Mouse (Mus musculus) adrenal gland, adult 2 months (tissue): ENCODE measurements around the gene Tmc7. TPM values are rescaled to one million over a fixed set of nuclear protein-coding genes. Genes with fewer than 3 reads are reported as not detected.

Experiments used
- DNase-seq: peaks from one replicate; pipeline ENCODE4 v3.0.0; 2021
- polyA plus RNA-seq: library from polyadenylated mRNA; depleted of rRNA; stranded (reverse); fragments of >200 nt; gene quantifications from 2 replicates; pipeline ENCODE4 v1.2.3, GENCODE M21; 2012
- total RNA-seq, 2 experiments: library from RNA; stranded (reverse); gene quantifications; 2 replicates each; pipeline ENCODE4 v1.2.3; 2021

The Tmc7 gene
- total and polyA plus RNA-seq, 3 experiments = 0.20 to 0.69 (median 0.69) TPM

GRCm38 (mm10) chr7:118590726-118591305, 6.3 kb upstream of the Tmc7 start:
- peak; percentile 4 for DNase-seq

GRCm38 (mm10) chr7:118585856-118586255, 1.3 kb upstream of the Tmc7 start:
- peak; percentile 46 for DNase-seq

- no peak for DNase-seq
These were observed 390 bp upstream of the Tmc7 start for GRCm38 (mm10) chr7:118584926-118585325.

- no peak for DNase-seq
These were observed 715 bp downstream of the Tmc7 start for GRCm38 (mm10) chr7:118583821-118584220.

- no peak for DNase-seq
These were observed 4.6 kb downstream of the Tmc7 start for GRCm38 (mm10) chr7:118579938-118580337.

- no peak for DNase-seq
These were observed 6.3 kb downstream of the Tmc7 start for GRCm38 (mm10) chr7:118578269-118578668.

- no peak for DNase-seq
These were observed 12.5 kb downstream of the Tmc7 start for GRCm38 (mm10) chr7:118572039-118572438.

- DNase-seq = no peak
These were observed 13.2 kb downstream of the Tmc7 start for GRCm38 (mm10) chr7:118571350-118571749.

- no peak for DNase-seq
These were observed 15.4 kb downstream of the Tmc7 start for GRCm38 (mm10) chr7:118569121-118569543.

- DNase-seq = no peak
These were observed 30.2 kb downstream of the Tmc7 start for GRCm38 (mm10) chr7:118554290-118554689.

GRCm38 (mm10) chr7:118553881-118554280, 30.7 kb downstream of the Tmc7 start:
- DNase-seq = no peak

GRCm38 (mm10) chr7:118547451-118547850, 37.1 kb downstream of the Tmc7 start:
- no peak for DNase-seq

- peak; percentile 4 for DNase-seq
These were observed 40.4 kb downstream of the Tmc7 start for GRCm38 (mm10) chr7:118544128-118544527.

- no peak for DNase-seq
These were observed 49.5 kb downstream of the Tmc7 start for GRCm38 (mm10) chr7:118535076-118535475.

GRCm38 (mm10) chr7:118534326-118534725, 50.2 kb downstream of the Tmc7 start:
- DNase-seq = no peak

- DNase-seq = peak; percentile 96
These were observed 51.4 kb downstream of the Tmc7 start, which contains the start of gene Coq7 for GRCm38 (mm10) chr7:118533178-118533578. TSS of gene Coq7 (minus strand) at chr7:118533356.

- peak; percentile 97 for DNase-seq
These were observed 51.9 kb downstream of the Tmc7 start for GRCm38 (mm10) chr7:118532519-118533177.

GRCm38 (mm10) chr7:118526967-118527366, 57.6 kb downstream of the Tmc7 start:
- peak; percentile 34 for DNase-seq

GRCm38 (mm10) chr7:118522077-118522476, 62.5 kb downstream of the Tmc7 start:
- no peak for DNase-seq

GRCm38 (mm10) chr7:118519661-118520060, 64.9 kb downstream of the Tmc7 start:
- peak; percentile 5 for DNase-seq

- DNase-seq = peak; percentile 82
These were observed 65.8 kb downstream of the Tmc7 start for GRCm38 (mm10) chr7:118518687-118519086.

- peak; percentile 6 for DNase-seq
These were observed 66.7 kb downstream of the Tmc7 start for GRCm38 (mm10) chr7:118517819-118518218.

GRCm38 (mm10) chr7:118508556-118508955, 76.0 kb downstream of the Tmc7 start:
- no peak for DNase-seq

GRCm38 (mm10) chr7:118503844-118504243, 80.7 kb downstream of the Tmc7 start:
- no peak for DNase-seq
